Mouse (Mus musculus) layer of hippocampus, adult 18-20 months (tissue): ENCODE results near the gene Rin2. TPM values are rescaled to one million over a fixed set of nuclear protein-coding genes. Genes with fewer than 3 reads are reported as not detected.

Source experiments
- DNase-seq, 2 experiments: peaks; one replicate each; pipeline ENCODE4 v3.0.0; 2022; ENCODE audit warnings: low spot score in 2 of 2
- total RNA-seq, 2 experiments: library from RNA; stranded (reverse); gene quantifications; 2 replicates each; pipeline ENCODE4 v1.2.3; 2021

The Rin2 gene
- total RNA-seq, 2 experiments from 2014 or later, result 36.5 to 41.0 TPM

- DNase-seq, result no peak
Measured at GRCm38 (mm10) chr2:145822783-145823729, 148.0 kb downstream of the Rin2 start.

- DNase-seq, result no peak
Measured at GRCm38 (mm10) chr2:145824749-145825148, 149.7 kb downstream of the Rin2 start.

GRCm38 (mm10) chr2:145825221-145825620 is 150.2 kb downstream of the Rin2 start:
- DNase-seq, result no peak

- no peak for DNase-seq
Measured at GRCm38 (mm10) chr2:145827930-145828329, 152.9 kb downstream of the Rin2 start.

DNA sequence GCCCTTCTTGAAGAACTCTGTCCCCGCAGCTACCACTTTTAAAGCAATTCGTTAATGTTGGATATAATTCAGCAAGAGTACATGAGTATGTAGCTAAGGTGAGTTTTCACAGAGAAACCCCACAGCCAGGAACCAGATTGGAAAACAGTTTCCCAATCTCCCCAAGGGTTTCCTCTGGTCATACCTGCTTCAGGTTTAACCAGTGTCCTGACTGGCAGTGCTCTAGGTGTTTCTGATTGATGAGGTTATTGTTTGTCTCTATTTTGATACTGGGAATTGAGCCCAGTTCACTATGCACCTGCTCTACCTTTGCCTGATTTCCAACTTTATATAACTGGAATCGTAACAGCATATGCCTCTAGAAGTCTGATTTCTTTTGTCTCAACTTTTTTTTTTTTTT is 153.6 kb downstream of the Rin2 start:
- DNase-seq, result no peak

DNA sequence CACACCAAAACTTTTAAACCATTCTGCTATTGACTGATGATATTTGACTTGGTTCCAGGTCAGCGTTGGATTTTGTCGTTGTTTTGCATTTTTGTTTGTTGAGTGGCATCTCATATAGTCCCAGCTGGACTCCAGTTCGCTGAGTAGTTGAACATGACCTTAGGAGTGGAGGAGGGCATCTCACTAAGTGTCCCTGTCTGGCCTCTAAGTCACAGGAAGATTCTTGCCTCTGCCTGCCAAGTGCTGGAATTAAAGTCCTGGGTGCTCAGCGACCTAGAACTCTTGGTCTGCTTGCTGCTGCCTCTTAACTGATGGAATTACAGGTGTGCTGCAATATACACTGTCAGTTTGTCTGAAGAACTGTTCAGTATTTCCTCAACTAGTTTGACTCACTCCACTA is 154.2 kb downstream of the Rin2 start:
- DNase-seq, result no peak

DNA sequence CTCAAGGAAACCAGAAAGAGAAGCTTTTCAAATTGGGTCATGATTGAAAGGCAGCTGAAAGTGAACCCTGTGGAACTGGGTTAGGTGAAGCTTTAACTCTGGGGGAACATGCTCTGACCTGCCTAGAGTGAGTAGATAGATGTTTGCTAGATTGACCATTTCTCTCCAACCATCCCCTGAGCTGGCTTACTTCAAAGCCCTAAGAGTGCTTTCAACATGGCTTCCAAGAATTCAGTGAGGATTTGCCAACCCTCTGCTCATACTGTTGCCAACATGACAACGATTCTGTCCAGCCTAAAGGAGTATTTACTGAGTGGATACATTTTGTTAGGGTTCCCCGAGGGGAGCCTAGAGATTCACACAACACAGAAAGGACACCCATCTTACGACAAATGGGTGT is 155.4 kb downstream of the Rin2 start:
- DNase-seq, result no peak

GRCm38 (mm10) chr2:145831949-145832835 is 157.2 kb downstream of the Rin2 start:
- peak; percentile 42 to 76 for DNase-seq

DNA sequence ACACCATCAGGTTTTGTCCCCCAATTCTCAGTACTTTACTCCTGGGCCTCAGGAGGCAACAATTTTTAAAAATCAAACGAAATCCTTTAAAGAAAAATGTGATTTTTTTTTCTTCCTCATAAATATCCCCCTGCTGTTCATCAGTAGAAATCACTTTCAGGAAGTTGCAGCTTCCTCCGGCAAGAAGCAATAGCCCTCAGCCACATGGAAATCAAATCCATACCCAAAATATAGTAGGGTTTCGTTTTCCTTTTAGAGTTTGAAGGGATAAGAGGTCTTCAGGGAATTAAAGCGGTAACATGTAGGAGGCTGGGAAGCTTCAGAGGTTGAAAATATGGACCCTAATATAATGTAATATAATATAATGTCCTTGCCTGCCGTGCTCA is 157.8 kb downstream of the Rin2 start:
- DNase-seq, result no peak

DNA sequence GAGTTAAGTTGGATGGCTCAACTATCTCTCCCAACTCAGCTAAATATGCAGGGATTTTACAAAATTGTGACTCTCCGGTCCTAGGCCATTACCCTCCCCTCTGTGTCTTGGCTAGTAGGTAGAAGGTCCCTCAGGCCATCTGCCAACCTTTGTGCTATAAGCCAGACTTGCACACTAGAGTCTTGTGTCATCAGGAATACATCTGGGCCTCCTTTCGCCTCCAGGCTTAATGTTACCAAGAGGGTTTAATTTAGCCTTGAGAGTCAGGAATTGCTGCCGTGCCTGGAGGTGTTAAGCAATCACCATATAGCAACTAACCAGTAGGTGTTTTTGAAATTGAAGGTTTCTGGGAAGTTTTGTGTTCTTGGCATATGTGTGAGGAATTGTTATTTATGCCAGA is 158.3 kb downstream of the Rin2 start:
- no peak for DNase-seq

DNA sequence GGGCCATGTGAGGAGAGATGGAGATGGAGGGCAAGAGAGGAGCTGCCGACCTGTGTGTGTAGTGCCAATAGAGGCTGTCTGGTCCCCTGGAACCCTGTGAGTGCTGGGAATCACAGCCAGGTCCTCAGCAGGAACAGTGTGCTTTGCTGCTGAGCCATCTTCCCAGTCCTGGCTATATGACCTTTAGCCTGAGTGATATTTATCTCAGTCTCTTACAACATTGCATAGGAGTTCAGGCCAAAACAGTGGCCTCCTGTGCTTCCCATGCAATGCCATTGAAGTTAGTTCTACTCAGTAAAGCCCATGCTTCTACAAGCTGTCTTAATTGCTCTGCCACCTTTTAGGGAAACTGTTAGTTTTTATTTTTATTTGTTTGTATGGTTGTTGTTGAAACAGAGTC is 160.9 kb downstream of the Rin2 start:
- no peak for DNase-seq

DNA sequence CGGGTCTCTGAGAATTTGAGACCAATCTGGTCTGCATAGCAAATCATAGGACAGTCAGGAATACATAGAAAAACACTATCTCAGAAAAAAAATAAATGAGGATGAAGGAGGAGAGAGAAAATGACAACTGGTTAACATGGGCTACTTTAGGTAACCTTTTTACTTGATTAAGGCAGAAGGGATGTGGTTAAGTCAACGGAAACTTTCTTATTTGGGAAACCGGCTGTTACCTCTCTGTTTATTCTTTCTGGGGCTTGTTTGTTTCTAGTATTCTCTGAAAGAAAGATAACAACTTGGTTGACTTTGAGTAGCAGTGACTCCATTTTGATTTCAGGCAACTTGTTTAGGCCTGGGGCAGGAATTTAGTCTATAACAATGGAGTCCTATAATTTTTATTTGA is 163.7 kb downstream of the Rin2 start:
- DNase-seq, result no peak

DNA sequence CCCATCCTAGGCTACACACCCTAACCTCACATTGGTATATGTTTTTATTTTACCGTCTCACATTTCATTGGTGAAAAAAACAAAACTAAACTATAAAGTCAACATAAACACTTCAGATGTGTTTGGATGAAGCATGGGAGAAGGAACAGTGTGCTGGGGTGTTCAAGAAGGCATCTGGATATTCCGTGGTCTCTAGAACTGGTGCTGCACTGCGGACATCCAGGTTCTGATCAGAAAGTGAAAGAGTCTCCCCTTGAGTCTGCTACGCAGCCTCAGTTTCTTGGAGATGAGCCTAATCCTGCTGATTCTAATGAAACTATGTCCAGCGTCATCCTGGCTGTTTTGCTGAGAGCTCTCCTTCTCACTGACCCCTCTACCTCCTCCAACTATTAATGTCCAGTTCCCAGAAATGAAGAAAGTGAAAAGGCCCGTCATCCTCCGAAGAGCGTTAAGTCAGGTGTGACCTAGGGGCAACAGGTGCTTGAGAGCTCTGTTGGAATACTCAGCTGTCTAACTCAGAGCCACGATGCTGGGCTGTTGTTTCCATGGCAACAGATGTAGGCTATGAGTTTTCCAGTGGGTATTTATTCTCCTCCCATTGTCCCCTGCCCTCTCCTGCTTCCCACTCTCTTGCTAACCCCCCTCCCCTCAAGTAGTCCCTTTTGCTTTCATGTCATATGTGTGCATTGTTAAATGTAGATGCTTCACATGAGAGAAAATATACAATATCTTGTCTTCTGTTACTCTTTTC is 164.7 kb downstream of the Rin2 start:
- DNase-seq, result no peak

DNA sequence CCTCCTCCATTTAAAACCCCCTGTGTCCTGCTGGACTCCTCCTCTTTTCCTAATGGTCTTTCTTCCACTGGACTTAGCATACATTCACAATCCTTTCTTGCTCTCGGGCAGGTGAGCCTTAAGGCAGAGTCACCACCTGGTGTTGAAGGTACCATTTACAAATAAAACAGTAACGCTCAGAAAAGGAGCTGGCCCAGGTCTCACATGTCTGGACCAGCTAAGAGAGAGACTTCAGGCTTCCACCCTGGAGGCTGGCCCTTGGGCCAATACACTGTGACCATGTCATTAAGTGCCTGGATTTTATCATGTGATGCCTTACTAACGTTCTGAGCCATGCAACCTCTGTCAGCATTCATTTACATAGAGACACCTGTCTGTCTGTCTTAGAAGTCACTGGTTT is 165.3 kb downstream of the Rin2 start:
- no peak for DNase-seq

DNA sequence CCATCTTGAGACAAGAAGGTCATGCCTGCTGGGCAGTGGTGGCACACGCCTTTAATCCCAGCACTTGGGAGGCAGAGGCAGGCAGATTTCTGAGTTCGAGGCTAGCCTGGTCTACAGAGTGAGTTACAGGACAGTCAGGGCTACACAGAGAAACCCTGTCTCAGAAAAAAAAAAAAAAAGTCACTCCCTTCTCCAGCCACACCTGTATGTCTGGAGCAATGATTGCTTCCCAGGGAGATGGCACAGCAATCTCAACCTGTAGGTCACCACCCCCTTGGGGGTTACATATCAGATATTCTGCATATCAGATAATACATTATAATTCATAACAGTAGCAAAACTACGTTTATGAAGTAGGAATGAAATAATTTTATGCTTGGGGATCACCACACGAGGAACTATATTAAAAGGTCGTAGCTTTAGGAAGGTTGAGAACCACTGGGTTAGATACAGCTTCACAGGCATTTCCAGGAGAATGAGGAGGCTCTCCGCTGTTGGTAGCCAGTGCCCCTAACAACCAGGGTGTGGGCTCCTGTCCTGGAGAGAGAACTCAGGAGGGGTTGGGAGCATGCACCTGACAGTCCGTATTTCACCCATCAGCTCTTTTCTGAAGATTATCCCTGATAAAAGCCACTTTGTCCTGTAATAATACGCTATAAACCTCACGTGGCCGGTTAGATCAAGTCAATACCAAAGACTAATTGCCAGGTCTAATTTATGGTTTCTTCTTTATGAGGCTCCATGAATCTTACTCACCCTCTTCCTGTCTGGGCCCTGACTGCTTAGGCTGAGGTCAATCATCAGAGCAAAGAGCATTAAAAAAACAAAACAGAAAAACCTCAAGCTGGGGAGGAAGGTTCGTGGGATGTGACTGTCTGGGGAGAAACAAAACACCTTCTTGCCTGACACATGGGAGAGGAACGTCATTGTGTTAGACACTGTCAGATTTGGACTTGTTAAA is 166.2 kb downstream of the Rin2 start:
- DNase-seq, result no peak

DNA sequence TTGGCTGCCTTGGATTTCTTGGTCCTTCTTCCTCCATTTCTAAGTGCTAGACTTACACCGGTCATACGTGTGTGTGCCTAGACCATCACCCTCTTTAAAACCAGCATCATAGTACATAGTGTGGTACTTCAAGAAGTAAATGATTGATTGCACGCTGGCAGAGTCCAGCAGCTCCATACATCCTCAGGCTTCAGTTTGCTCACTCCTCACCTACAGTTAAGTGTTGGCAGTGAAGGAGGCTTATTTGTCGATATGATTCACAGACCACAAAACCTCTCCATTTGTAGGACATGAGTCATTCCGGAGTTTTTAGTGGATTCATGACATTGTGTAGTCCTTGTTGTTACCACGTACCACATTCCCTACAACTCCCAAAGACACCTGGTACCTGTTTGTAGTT is 168.3 kb downstream of the Rin2 start:
- DNase-seq, result no peak

- no peak for DNase-seq
Measured at GRCm38 (mm10) chr2:145846595-145846994, 171.6 kb downstream of the Rin2 start.

DNA sequence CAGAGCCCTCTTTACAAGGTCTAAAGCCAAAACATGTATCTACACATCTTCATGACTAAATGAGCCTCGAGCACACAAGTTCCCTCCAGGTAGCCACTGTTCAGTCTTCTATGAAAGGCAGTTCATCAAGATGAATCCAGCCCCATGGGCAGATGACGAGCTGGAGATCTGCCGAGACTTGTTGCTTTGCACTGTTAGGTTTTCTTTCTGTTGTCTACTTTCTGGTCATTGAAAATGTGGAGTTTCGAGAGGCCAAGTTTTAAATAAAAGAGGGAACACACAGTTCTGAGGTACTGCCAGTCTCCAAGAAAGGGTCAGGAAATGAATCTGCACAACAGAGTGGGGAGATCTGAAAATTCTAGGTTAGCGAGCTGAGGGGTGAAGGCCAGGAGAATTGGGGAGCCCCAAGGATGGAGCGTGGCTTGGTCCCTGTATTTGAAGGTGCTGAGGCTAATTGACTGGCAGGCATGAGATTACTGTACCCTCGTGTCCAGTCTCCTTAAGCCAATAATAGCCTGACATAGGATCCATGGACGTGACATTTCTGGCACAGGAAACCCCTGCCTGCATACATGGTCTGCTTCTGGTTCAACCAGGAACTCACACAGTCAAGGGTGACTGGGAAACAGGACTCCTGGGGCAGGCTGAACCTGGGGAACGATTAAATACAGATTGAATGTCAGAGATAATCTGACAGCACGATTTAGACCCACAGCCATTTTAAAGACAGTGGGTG is 174.3 kb downstream of the Rin2 start:
- DNase-seq, result peak in 1 of 2 experiments; percentile 34

DNA sequence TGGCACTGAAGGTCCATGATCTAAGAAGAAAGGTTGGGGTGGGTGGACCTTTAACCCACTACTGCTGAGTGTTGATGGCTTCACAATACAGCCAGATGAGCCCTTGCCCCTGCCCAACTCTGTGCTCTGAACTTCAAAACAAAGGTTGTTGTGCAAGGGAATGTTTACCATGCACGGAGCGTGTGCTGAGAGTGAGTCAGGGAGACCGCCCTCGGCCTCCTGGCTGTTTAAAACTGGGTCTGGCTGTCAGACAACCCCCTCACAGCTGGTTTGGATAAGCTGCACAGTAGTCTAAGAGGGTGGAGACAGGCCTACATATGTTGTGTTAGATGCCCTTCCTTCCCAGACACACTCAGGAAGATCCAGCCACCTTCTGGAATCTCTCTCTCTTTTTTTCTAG is 175.8 kb downstream of the Rin2 start:
- DNase-seq, result peak; percentile 27 to 64

DNA sequence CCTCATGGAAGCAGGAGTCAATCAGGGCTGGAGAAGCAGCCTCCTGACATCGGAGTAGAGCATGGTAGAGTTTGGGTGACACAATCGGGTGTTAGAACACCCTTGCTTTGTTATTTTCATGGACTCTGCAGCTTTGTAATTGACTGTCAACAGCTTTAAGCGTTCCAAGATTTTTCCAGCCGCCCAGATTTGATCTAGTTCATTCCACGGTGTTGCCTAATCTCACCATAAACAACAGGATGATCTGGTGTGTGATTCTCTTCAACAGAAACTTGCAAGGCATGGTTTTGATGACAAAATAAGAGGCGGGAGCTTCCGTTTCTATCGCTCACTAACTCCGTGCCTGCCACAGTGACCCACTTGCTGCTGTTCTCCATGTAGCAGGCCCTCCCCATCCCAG is 180.8 kb downstream of the Rin2 start:
- DNase-seq, result no peak
